Mouse (Mus musculus): ENCODE results near the gene Plekhg1. TPM values are rescaled to one million over a fixed set of nuclear protein-coding genes. Genes with fewer than 3 reads are reported as not detected.

The Plekhg1 gene
- polyA plus RNA-seq, 1 experiment from 2014 or later = 7.6 TPM

GRCm38 (mm10) chr10:3888510-3888909 lies 148.3 kb downstream of the Plekhg1 start:
- H3K36me3 ChIP-seq (ENCODE audit: control insufficient read depth, insufficient read depth, low read length) = no peaks in the 10 kb centered on the region
- H3K4me2 ChIP-seq (ENCODE audit: low read length) = no peak overlapping the region
- H3K9me3 ChIP-seq (ENCODE audit: control insufficient read depth, low read length) = no peaks in the 10 kb centered on the region
- no peaks in the 10 kb centered on the region for H3K27me3 ChIP-seq (ENCODE audit: control insufficient read depth, insufficient read depth, low read length)
- 83% methylated on average over 4 of the region's 4 CpGs for WGBS
- H3K4me1 ChIP-seq (ENCODE audit: control insufficient read depth in 2 of 2, insufficient read depth in 2 of 2, low read length in 2 of 2) = peaks cover 5 to 7% of the 10 kb centered on the region in 2 experiments; a peak in 3 of 4 replicates
- no peak overlapping the region for H3K4me3 ChIP-seq (ENCODE audit: control insufficient read depth in 1 of 2, insufficient read depth in 1 of 2, low read depth in 1 of 2, low read length in 2 of 2)
- no peak overlapping the region for H3K27ac ChIP-seq (replicated peaks in 1 of 2; ENCODE audit: control insufficient read depth in 1 of 2, insufficient read depth in 1 of 2, low read depth in 2 of 2, low read length in 2 of 2)
- H3K9ac ChIP-seq (ENCODE audit: low read length) = no peak overlapping the region
- no peak for ATAC-seq (ENCODE audit: insufficient number of reproducible peaks, insufficient read depth, low FRiP score, low read depth)

- H3K36me3 ChIP-seq (ENCODE audit: control insufficient read depth, insufficient read depth, low read length) = no peaks in the 10 kb centered on the region
- peaks cover 5 to 7% of the 10 kb centered on the region in 2 experiments; a peak in 3 of 4 replicates for H3K4me1 ChIP-seq (ENCODE audit: control insufficient read depth in 2 of 2, insufficient read depth in 2 of 2, low read length in 2 of 2)
- WGBS = 52% methylated on average over 3 of the region's 3 CpGs
- no peak for ATAC-seq (ENCODE audit: insufficient number of reproducible peaks, insufficient read depth, low FRiP score, low read depth)
- H3K4me2 ChIP-seq (ENCODE audit: low read length) = no peak overlapping the region
- H3K27ac ChIP-seq (replicated peaks in 1 of 2; ENCODE audit: control insufficient read depth in 1 of 2, insufficient read depth in 1 of 2, low read depth in 2 of 2, low read length in 2 of 2) = peak overlapping the region; percentile 65 to 69
- H3K9me3 ChIP-seq (ENCODE audit: control insufficient read depth, low read length) = no peaks in the 10 kb centered on the region
- no peak overlapping the region for H3K4me3 ChIP-seq (ENCODE audit: control insufficient read depth in 1 of 2, insufficient read depth in 1 of 2, low read depth in 1 of 2, low read length in 2 of 2)
- no peaks in the 10 kb centered on the region for H3K27me3 ChIP-seq (ENCODE audit: control insufficient read depth, insufficient read depth, low read length)
- 0 out of 2 replicates have a peak overlapping the region, but pooled peaks have one; percentile 11 for H3K9ac ChIP-seq (ENCODE audit: low read length)
Observed at GRCm38 (mm10) chr10:3891381-3892263, 151.5 kb downstream of the Plekhg1 start.

GRCm38 (mm10) chr10:3892368-3892767 lies 152.2 kb downstream of the Plekhg1 start:
- ATAC-seq (ENCODE audit: insufficient number of reproducible peaks, insufficient read depth, low FRiP score, low read depth) = no peak
- Histone ChIP-seq H3K9me3 (ENCODE audit: control insufficient read depth, low read length) (no peaks in the 10 kb centered on the region), H3K4me2 (ENCODE audit: low read length) (no peak overlapping the region), H3K27ac (replicated peaks in 1 of 2; ENCODE audit: control insufficient read depth in 1 of 2, insufficient read depth in 1 of 2, low read depth in 2 of 2, low read length in 2 of 2) (peak overlapping the region; percentile 65 to 69; a peak in 3 of 4 replicates), H3K4me1 (ENCODE audit: control insufficient read depth in 2 of 2, insufficient read depth in 2 of 2, low read length in 2 of 2) (peaks cover 5 to 7% of the 10 kb centered on the region in 2 experiments; a peak in 3 of 4 replicates), H3K4me3 (ENCODE audit: control insufficient read depth in 1 of 2, insufficient read depth in 1 of 2, low read depth in 1 of 2, low read length in 2 of 2) (no peak overlapping the region), H3K36me3 (ENCODE audit: control insufficient read depth, insufficient read depth, low read length) (no peaks in the 10 kb centered on the region), H3K27me3 (ENCODE audit: control insufficient read depth, insufficient read depth, low read length) (no peaks in the 10 kb centered on the region), H3K9ac (ENCODE audit: low read length) (0 out of 2 replicates have a peak overlapping the region, but pooled peaks have one; percentile 11)
- 69% methylated on average over 3 of the region's 3 CpGs for WGBS

- Histone ChIP-seq H3K27ac (replicated peaks in 1 of 2; ENCODE audit: control insufficient read depth in 1 of 2, insufficient read depth in 1 of 2, low read depth in 2 of 2, low read length in 2 of 2) (no peak overlapping the region), H3K9me3 (ENCODE audit: control insufficient read depth, low read length) (no peaks in the 10 kb centered on the region), H3K4me3 (ENCODE audit: control insufficient read depth in 1 of 2, insufficient read depth in 1 of 2, low read depth in 1 of 2, low read length in 2 of 2) (no peak overlapping the region), H3K9ac (ENCODE audit: low read length) (no peak overlapping the region), H3K4me2 (ENCODE audit: low read length) (no peak overlapping the region), H3K4me1 (ENCODE audit: control insufficient read depth in 2 of 2, insufficient read depth in 2 of 2, low read length in 2 of 2) (no peaks in the 10 kb centered on the region), H3K27me3 (ENCODE audit: control insufficient read depth, insufficient read depth, low read length) (no peaks in the 10 kb centered on the region), H3K36me3 (ENCODE audit: control insufficient read depth, insufficient read depth, low read length) (no peaks in the 10 kb centered on the region)
- 65% methylated on average over 3 of the region's 3 CpGs for WGBS
- ATAC-seq (ENCODE audit: insufficient number of reproducible peaks, insufficient read depth, low FRiP score, low read depth) = no peak
Observed at GRCm38 (mm10) chr10:3898068-3898467, 157.9 kb downstream of the Plekhg1 start.

- ATAC-seq (ENCODE audit: insufficient number of reproducible peaks, insufficient read depth, low FRiP score, low read depth) = no peak
- H3K9ac ChIP-seq (ENCODE audit: low read length) = no peak overlapping the region
- H3K4me1 ChIP-seq (ENCODE audit: control insufficient read depth in 2 of 2, insufficient read depth in 2 of 2, low read length in 2 of 2) = no peaks in the 10 kb centered on the region
- no peaks in the 10 kb centered on the region for H3K9me3 ChIP-seq (ENCODE audit: control insufficient read depth, low read length)
- H3K4me3 ChIP-seq (ENCODE audit: control insufficient read depth in 1 of 2, insufficient read depth in 1 of 2, low read depth in 1 of 2, low read length in 2 of 2) = no peak overlapping the region
- no peak overlapping the region for H3K27ac ChIP-seq (replicated peaks in 1 of 2; ENCODE audit: control insufficient read depth in 1 of 2, insufficient read depth in 1 of 2, low read depth in 2 of 2, low read length in 2 of 2)
- H3K36me3 ChIP-seq (ENCODE audit: control insufficient read depth, insufficient read depth, low read length) = no peaks in the 10 kb centered on the region; the same call in 1 of the 2 replicates
- H3K27me3 ChIP-seq (ENCODE audit: control insufficient read depth, insufficient read depth, low read length) = no peaks in the 10 kb centered on the region
- no peak overlapping the region for H3K4me2 ChIP-seq (ENCODE audit: low read length)
- 47% methylated on average over 11 of the region's 11 CpGs for WGBS
Observed at GRCm38 (mm10) chr10:3900416-3900956, 160.3 kb downstream of the Plekhg1 start.

GRCm38 (mm10) chr10:3905747-3906146 lies 165.6 kb downstream of the Plekhg1 start:
- H3K4me1 ChIP-seq (ENCODE audit: control insufficient read depth in 2 of 2, insufficient read depth in 2 of 2, low read length in 2 of 2) = no peaks in the 10 kb centered on the region
- 85% methylated on average over 3 of the region's 3 CpGs for WGBS
- ATAC-seq (ENCODE audit: insufficient number of reproducible peaks, insufficient read depth, low FRiP score, low read depth) = no peak

GRCm38 (mm10) chr10:3914104-3914503 lies 173.9 kb downstream of the Plekhg1 start:
- Histone ChIP-seq H3K9ac (ENCODE audit: low read length) (no peak overlapping the region), H3K27ac (replicated peaks in 1 of 2; ENCODE audit: control insufficient read depth in 1 of 2, insufficient read depth in 1 of 2, low read depth in 2 of 2, low read length in 2 of 2) (no peak overlapping the region), H3K9me3 (ENCODE audit: control insufficient read depth, low read length) (no peaks in the 10 kb centered on the region), H3K36me3 (ENCODE audit: control insufficient read depth, insufficient read depth, low read length) (no peaks in the 10 kb centered on the region), H3K27me3 (ENCODE audit: control insufficient read depth, insufficient read depth, low read length) (no peaks in the 10 kb centered on the region), H3K4me2 (ENCODE audit: low read length) (no peak overlapping the region), H3K4me1 (ENCODE audit: control insufficient read depth in 2 of 2, insufficient read depth in 2 of 2, low read length in 2 of 2) (peaks cover 0 to 8% of the 10 kb centered on the region in 2 experiments; a peak in 1 of 4 replicates), H3K4me3 (ENCODE audit: control insufficient read depth in 1 of 2, insufficient read depth in 1 of 2, low read depth in 1 of 2, low read length in 2 of 2) (no peak overlapping the region)
- no peak for ATAC-seq (ENCODE audit: insufficient number of reproducible peaks, insufficient read depth, low FRiP score, low read depth)
- 74% methylated on average over 5 of the region's 5 CpGs for WGBS

More at GRCm38 (mm10) chr10:3905747-3906146, 165.6 kb downstream of the Plekhg1 start:
- Histone ChIP-seq H3K9me3 (ENCODE audit: control insufficient read depth, low read length) (no peaks in the 10 kb centered on the region), H3K36me3 (ENCODE audit: control insufficient read depth, insufficient read depth, low read length) (no peaks in the 10 kb centered on the region; the same call in 1 of the 2 replicates), H3K4me2 (ENCODE audit: low read length) (no peak overlapping the region), H3K27ac (replicated peaks in 1 of 2; ENCODE audit: control insufficient read depth in 1 of 2, insufficient read depth in 1 of 2, low read depth in 2 of 2, low read length in 2 of 2) (no peak overlapping the region), H3K27me3 (ENCODE audit: control insufficient read depth, insufficient read depth, low read length) (no peaks in the 10 kb centered on the region), H3K9ac (ENCODE audit: low read length) (no peak overlapping the region), H3K4me3 (ENCODE audit: control insufficient read depth in 1 of 2, insufficient read depth in 1 of 2, low read depth in 1 of 2, low read length in 2 of 2) (no peak overlapping the region)
